Mouse (Mus musculus) ES-E14 (cell line): Measurements from ENCODE around the gene Ctrb1.

ENCODE experiments used
- CHD2 ChIP-seq: IDR thresholded peaks from 2 replicates; pipeline ENCODE4 v1.6.1; 2014; ENCODE audit warnings: mild to moderate bottlenecking, low read depth, low read length, inconsistent platforms
- ZC3H11A ChIP-seq: IDR thresholded peaks from 2 replicates; pipeline ENCODE4 v1.6.1; 2012; ENCODE audit warnings: low read depth, mild to moderate bottlenecking, inconsistent platforms, low read length, borderline replicate concordance
- ZNF384 ChIP-seq: IDR thresholded peaks from 2 replicates; pipeline ENCODE4 v1.6.1; 2012; ENCODE audit warnings: low read depth, low read length, inconsistent platforms

DNA sequence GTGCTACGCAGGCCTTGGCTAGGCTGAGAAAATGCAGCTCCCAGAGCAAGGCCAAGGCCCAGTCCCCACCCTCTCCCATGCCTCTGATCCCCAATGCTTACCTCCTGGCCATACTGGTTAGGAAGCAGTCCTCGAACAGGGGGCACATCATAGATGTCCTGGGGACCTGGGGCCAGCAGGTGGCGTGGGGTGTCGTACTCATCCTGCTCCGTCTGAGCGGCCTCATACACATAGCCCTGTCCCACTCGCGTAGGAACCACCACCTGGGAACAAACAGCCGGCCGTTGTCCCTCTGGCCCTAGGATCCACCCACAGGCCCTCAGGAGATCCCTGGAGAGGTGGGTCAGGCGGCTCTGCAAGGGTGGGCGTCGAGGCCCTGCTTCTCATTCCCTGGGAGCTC lies 24.7 kb upstream of the Ctrb1 start:
- TF ChIP-seq ZNF384, result no peak
- TF ChIP-seq ZC3H11A, result no peak
- TF ChIP-seq CHD2, result no peak
